Mouse (Mus musculus) CH12.LX (cell line): Measurements from ENCODE around the gene Chrd. TPM values are rescaled to one million over a fixed set of nuclear protein-coding genes. Genes with fewer than 3 reads are reported as not detected.
A peak's percentile ranks its signal among the peaks of the same experiment; 100 is the strongest.

Experiments used
- DNase-seq: peaks from one replicate; pipeline ENCODE4 v3.0.0-alpha.2; 2013; ENCODE audit errors: extremely low read depth
- H3K27ac ChIP-seq: 2 replicates; pipeline ENCODE4 v1.5.1; 2012; ENCODE audit warnings: low read depth, mild to moderate bottlenecking, control low read depth, moderate library complexity; ENCODE audit not compliant: insufficient read depth
- H3K27me3 ChIP-seq: replicated peaks from 2 replicates; pipeline ENCODE3; 2012; ENCODE audit warnings: inconsistent platforms
- H3K36me3 ChIP-seq, 2 experiments: replicated peaks in 1 of 2; 2 replicates each; pipeline versions ENCODE3 to v1.6.1; 2012; ENCODE audit warnings: inconsistent platforms in 1 of 2, low read length in 1 of 2, mild to moderate bottlenecking in 1 of 2, mixed read lengths in 1 of 2, moderate library complexity in 1 of 2; ENCODE audit not compliant: control insufficient read depth in 1 of 2, insufficient read depth in 1 of 2
- H3K4me1 ChIP-seq, 2 experiments: 2 replicates each; pipeline ENCODE4 v1.6.1; 2012; ENCODE audit warnings: inconsistent platforms in 1 of 2, moderate library complexity in 1 of 2; ENCODE audit not compliant: insufficient read depth in 2 of 2, control insufficient read depth in 1 of 2
- H3K4me2 ChIP-seq: 2 replicates; pipeline ENCODE4 v1.6.1; 2012; ENCODE audit warnings: low read depth, mild to moderate bottlenecking, control low read depth; ENCODE audit not compliant: poor library complexity, insufficient read depth, severe bottlenecking
- H3K4me3 ChIP-seq, 3 experiments: fragments of 150-350 bp in 1 of 3; sonication (generic) in 1 of 3; replicated peaks in 1 of 3; 2 replicates each; pipeline versions ENCODE3 to v1.5.1; 2011 to 2012; ENCODE audit warnings: low read depth in 2 of 3, low read length in 2 of 3, mild to moderate bottlenecking in 2 of 3, moderate library complexity in 2 of 3, control low read depth in 1 of 3, improper control_type of control experiment in 1 of 3, inconsistent platforms in 1 of 3, mixed read lengths in 1 of 3; ENCODE audit not compliant: poor library complexity in 1 of 3
- H3K79me2 ChIP-seq: replicated peaks from 2 replicates; pipeline ENCODE4 v1.6.1; 2012; ENCODE audit warnings: mild to moderate bottlenecking, moderate library complexity; ENCODE audit not compliant: control insufficient read depth, poor library complexity, insufficient read depth, severe bottlenecking; ENCODE audit errors: extremely low read depth
- H3K9ac ChIP-seq: 2 replicates; pipeline ENCODE4 v1.6.1; 2012; ENCODE audit warnings: low read depth, mild to moderate bottlenecking, control low read depth, moderate library complexity; ENCODE audit not compliant: insufficient read depth
- H3K9me3 ChIP-seq: replicated peaks from 2 replicates; pipeline ENCODE3; 2012; ENCODE audit warnings: low read length, inconsistent platforms, mixed read lengths
- BHLHE40 ChIP-seq: IDR thresholded peaks from 2 replicates; pipeline ENCODE4 v1.6.1; 2011; ENCODE audit warnings: mild to moderate bottlenecking, low read depth, low read length, improper control_type of control experiment
- CHD1 ChIP-seq: IDR thresholded peaks from 2 replicates; pipeline ENCODE4 v1.6.1; 2012; ENCODE audit warnings: low read depth, low read length, improper control_type of control experiment, inconsistent platforms
- CHD2 ChIP-seq: IDR thresholded peaks from 2 replicates; pipeline ENCODE4 v1.6.1; 2011; ENCODE audit warnings: low read length, improper control_type of control experiment
- CTCF ChIP-seq, 2 experiments: IDR thresholded peaks in 1 of 2; conservative IDR thresholded peaks in 1 of 2; 2 replicates each; pipeline ENCODE4 v1.5.1; 2011 to 2012; ENCODE audit warnings: low read depth in 2 of 2, low read length in 2 of 2, improper control_type of control experiment in 1 of 2, inconsistent platforms in 1 of 2, mild to moderate bottlenecking in 1 of 2, moderate library complexity in 1 of 2
- E2F4 ChIP-seq: IDR thresholded peaks from 2 replicates; pipeline ENCODE4 v1.6.1; 2011; ENCODE audit warnings: low read depth, low read length, improper control_type of control experiment; ENCODE audit not compliant: insufficient replicate concordance
- ELF1 ChIP-seq: IDR thresholded peaks from 2 replicates; pipeline ENCODE4 v1.6.1; 2014; ENCODE audit warnings: low read depth, mild to moderate bottlenecking, inconsistent platforms, low read length, improper control_type of control experiment
- EP300 ChIP-seq: IDR thresholded peaks from 2 replicates; pipeline ENCODE4 v1.6.1; 2011; ENCODE audit warnings: low read length, improper control_type of control experiment
- GABPA ChIP-seq: IDR thresholded peaks from 2 replicates; pipeline ENCODE4 v1.6.1; 2012; ENCODE audit warnings: low read depth, low read length, improper control_type of control experiment, inconsistent platforms; ENCODE audit not compliant: insufficient replicate concordance
- IRF4 ChIP-seq: IDR thresholded peaks from 2 replicates; pipeline ENCODE4 v1.6.1; 2014; ENCODE audit warnings: low read depth, mild to moderate bottlenecking, inconsistent platforms, low read length, improper control_type of control experiment
- MAFK ChIP-seq: IDR thresholded peaks from 2 replicates; pipeline ENCODE4 v1.6.1; 2011; ENCODE audit warnings: low read length, improper control_type of control experiment; ENCODE audit not compliant: insufficient replicate concordance
- MAZ ChIP-seq: IDR thresholded peaks from 2 replicates; pipeline ENCODE4 v1.6.1; 2012; ENCODE audit warnings: low read depth, mild to moderate bottlenecking, inconsistent platforms, low read length, improper control_type of control experiment, moderate library complexity
- MXI1 ChIP-seq: IDR thresholded peaks from 2 replicates; pipeline ENCODE4 v1.6.1; 2011; ENCODE audit warnings: mild to moderate bottlenecking, low read depth, low read length, improper control_type of control experiment
- MYC ChIP-seq: IDR thresholded peaks from 2 replicates; pipeline ENCODE4 v1.6.1; 2011; ENCODE audit warnings: low read depth, mild to moderate bottlenecking, improper control_type of control experiment, low read length
- NELFE ChIP-seq: IDR thresholded peaks from 2 replicates; pipeline ENCODE4 v1.6.1; 2011; ENCODE audit warnings: low read depth, low read length, improper control_type of control experiment
- NRF1 ChIP-seq: IDR thresholded peaks from 2 replicates; pipeline ENCODE4 v1.6.1; 2014; ENCODE audit warnings: low read depth, mild to moderate bottlenecking, inconsistent platforms, low read length, improper control_type of control experiment, moderate library complexity
- POLR2A ChIP-seq: IDR thresholded peaks from 2 replicates; pipeline ENCODE4 v1.6.1; 2011; ENCODE audit warnings: low read depth, mild to moderate bottlenecking, improper control_type of control experiment, low read length
- RCOR1 ChIP-seq: conservative IDR thresholded peaks from 2 replicates; pipeline ENCODE4 v1.6.1; 2012; ENCODE audit warnings: low read depth, mild to moderate bottlenecking, inconsistent platforms, low read length, improper control_type of control experiment
- TCF12 ChIP-seq: IDR thresholded peaks from 2 replicates; pipeline ENCODE4 v1.6.1; 2014; ENCODE audit warnings: low read depth, mild to moderate bottlenecking, inconsistent platforms, low read length, improper control_type of control experiment
- UBTF ChIP-seq: IDR thresholded peaks from 2 replicates; pipeline ENCODE4 v1.6.1; 2012; ENCODE audit warnings: low read depth, mild to moderate bottlenecking, inconsistent platforms, low read length, improper control_type of control experiment, moderate library complexity
- ZKSCAN1 ChIP-seq: IDR thresholded peaks from 2 replicates; pipeline ENCODE4 v1.6.1; 2012; ENCODE audit warnings: low read depth, inconsistent platforms, low read length, improper control_type of control experiment, borderline replicate concordance
- ZMIZ1 ChIP-seq: IDR thresholded peaks from 2 replicates; pipeline ENCODE4 v1.6.1; 2012; ENCODE audit warnings: low read depth, mild to moderate bottlenecking, inconsistent platforms, low read length, improper control_type of control experiment
- ZNF384 ChIP-seq: IDR thresholded peaks from 2 replicates; pipeline ENCODE4 v1.6.1; 2012; ENCODE audit warnings: low read depth, low read length, improper control_type of control experiment, inconsistent platforms
- dilution Hi-C: fragments of 300-500 bp; cut with MboI; formaldehyde crosslinking; loops from 2 replicates; pipeline ENCODE4 v1.14.3; 2020; ENCODE audit warnings: low sequenced_read_pairs; ENCODE audit not compliant: extremely low pct_unique_long_range_greater_than_20kb, extremely low pct_ligation_motif_present
- in situ Hi-C: fragments of 300-500 bp; cut with MboI; formaldehyde crosslinking; loops from 3 replicates; pipeline ENCODE4 v1.14.3; 2019; ENCODE audit warnings: low sequenced_read_pairs, low pct_ligation_motif_present, low pct_unique_long_range_greater_than_20kb, mixed read lengths
- polyA plus RNA-seq: library from polyadenylated mRNA; unstranded; fragments of >175 nt; gene quantifications from 2 replicates; pipeline ENCODE4 v1.2.1, GENCODE M21; 2012; ENCODE audit warnings: low read depth; ENCODE audit not compliant: insufficient read length
- total RNA-seq, 2 experiments: library from RNA; depleted of rRNA; stranded (reverse); fragments of 300-350 nt in 1 of 2; fragments of >200 nt in 1 of 2; gene quantifications; 2 replicates each; pipeline ENCODE4 v1.2.3; 2012 to 2014

The Chrd gene
- total and polyA plus RNA-seq, 3 experiments, result not detected

- Histone ChIP-seq H3K79me2 (no peaks in the 10 kb centered on the region), H3K27ac (no peak overlapping the region), H3K27me3 (no peaks in the 10 kb centered on the region), H3K4me3 (no peak overlapping the region), H3K9ac (no peak overlapping the region), H3K36me3 (peaks cover 47 to 71% of the 10 kb centered on the region in 2 experiments), H3K4me2 (no peak overlapping the region), H3K9me3 (no peaks in the 10 kb centered on the region), H3K4me1 (peaks cover 0 to 33% of the 10 kb centered on the region in 2 experiments; a peak in 2 of 4 replicates)
- TF ChIP-seq POLR2A (peak; percentile 33; the same call in 1 of the 2 replicates), IRF4 (no peak), MAZ (0 out of 2 replicates have a peak, but pooled peaks have one; percentile 3), CHD2 (no peak)
- dilution Hi-C loops, result no loop called here
- no peak for DNase-seq
- in situ Hi-C loops, result no loop called here
Observed at GRCm38 (mm10) chr16:20692241-20692965, 40.5 kb upstream of the Chrd start.

- Histone ChIP-seq H3K4me2 (no peak within 1 kb of the TSS), H3K79me2 (no peaks in the 10 kb centered on the region), H3K36me3 (peaks cover 39 to 63% of the 10 kb centered on the region in 2 experiments), H3K4me3 (peak within 1 kb of the TSS; percentile 26 to 48 (median 31)), H3K27ac (no peak within 1 kb of the TSS), H3K9ac (no peak within 1 kb of the TSS), H3K4me1 (peaks cover 0 to 33% of the 10 kb centered on the region in 2 experiments; a peak in 2 of 4 replicates), H3K9me3 (no peaks in the 10 kb centered on the region), H3K27me3 (no peaks in the 10 kb centered on the region)
- in situ Hi-C loops, result no loop called here
- TF ChIP-seq ZNF384, result no peak
- no peak for TF ChIP-seq TCF12
- peak; percentile 54; the same call in 1 of the 2 replicates for TF ChIP-seq POLR2A
- TF ChIP-seq NELFE, result no peak
- peak; percentile 73 for DNase-seq
- dilution Hi-C loops, result no loop called here
Observed at GRCm38 (mm10) chr16:20693111-20693701, 39.7 kb upstream of the Chrd start, which contains the start of gene Fam131a. Fam131a (plus strand) TSS chr16:20693241.

- H3K9me3 ChIP-seq, result no peaks in the 10 kb centered on the region
- no peak for TF ChIP-seq MAZ
- no peak for TF ChIP-seq CHD1
- no peak for TF ChIP-seq CHD2
- TF ChIP-seq UBTF, result no peak
- TF ChIP-seq MXI1, result no peak
- no peak for TF ChIP-seq E2F4
- no peak for TF ChIP-seq POLR2A
- TF ChIP-seq EP300, result no peak
- no peak for TF ChIP-seq BHLHE40
- TF ChIP-seq RCOR1, result no peak
- no peak for TF ChIP-seq ZMIZ1
- TF ChIP-seq ZKSCAN1, result no peak
- no peak for TF ChIP-seq MYC
- TF ChIP-seq NRF1, result no peak
- no peak for TF ChIP-seq MAFK
- TF ChIP-seq CTCF (conservative IDR thresholded peaks at IDR 0.05 in 1 of 2, IDR thresholded peaks at IDR 0.05 in 1 of 2; ENCODE audit: low read depth in 2 of 2, low read length in 2 of 2), result no peak
- TF ChIP-seq IRF4, result no peak
- TF ChIP-seq ELF1, result no peak
- TF ChIP-seq GABPA, result no peak
- TF ChIP-seq, all 38 proteins: peak for 0
- DNase-seq, result no peak
- dilution Hi-C loops, result no loop called here
- Histone ChIP-seq H3K79me2 (no peaks in the 10 kb centered on the region), H3K27me3 (no peaks in the 10 kb centered on the region), H3K4me1 (peaks cover 0 to 35% of the 10 kb centered on the region in 2 experiments; a peak in 2 of 4 replicates), H3K27ac (no peak overlapping the region), H3K4me3 (no peak overlapping the region), H3K4me2 (no peak overlapping the region), H3K36me3 (peaks cover 23 to 60% of the 10 kb centered on the region in 2 experiments), H3K9ac (no peak overlapping the region)
- in situ Hi-C loops, result no loop called here
Observed at GRCm38 (mm10) chr16:20694781-20695180, 38.1 kb upstream of the Chrd start.
